Mouse (Mus musculus) hindbrain, embryonic 12.5 days (tissue): ENCODE data around the gene Mmp27. TPM values are rescaled to one million over a fixed set of nuclear protein-coding genes. Genes with fewer than 3 reads are reported as not detected.
A peak's percentile ranks its signal among the peaks of the same experiment; 100 is the strongest.

ENCODE experiments used
- ATAC-seq: fragments of 200-750 bp; cut with Nextera tagmentation; 2 replicates; pipeline ENCODE4 v1.8.0; 2017; ENCODE audit warnings: moderate TSS enrichment; ENCODE audit not compliant: low FRiP score
- H3K27ac ChIP-seq: fragments of 300-500 bp; sonication (generic); 2 replicates; pipeline ENCODE4 v1.5.1; 2016; ENCODE audit warnings: mild to moderate bottlenecking
- H3K27me3 ChIP-seq: fragments of 300-500 bp; sonication (generic); 2 replicates; pipeline ENCODE4 v1.6.1; 2016; ENCODE audit warnings: mild to moderate bottlenecking
- H3K36me3 ChIP-seq: fragments of 300-500 bp; sonication (generic); 2 replicates; pipeline ENCODE4 v1.6.1; 2016; ENCODE audit warnings: mild to moderate bottlenecking
- H3K4me1 ChIP-seq: fragments of 300-500 bp; sonication (generic); 2 replicates; pipeline ENCODE4 v1.6.1; 2016
- H3K4me2 ChIP-seq: fragments of 300-500 bp; sonication (generic); replicated peaks from 2 replicates; pipeline ENCODE4 v1.6.1; 2016; ENCODE audit warnings: mild to moderate bottlenecking
- H3K4me3 ChIP-seq: fragments of 300-500 bp; sonication (generic); 2 replicates; pipeline ENCODE4 v1.5.1; 2016; ENCODE audit warnings: mild to moderate bottlenecking
- H3K9ac ChIP-seq: fragments of 300-500 bp; sonication (generic); 2 replicates; pipeline ENCODE4 v1.6.1; 2016; ENCODE audit warnings: mild to moderate bottlenecking, moderate library complexity
- H3K9me3 ChIP-seq: fragments of 300-500 bp; sonication (generic); replicated peaks from 2 replicates; pipeline ENCODE4 v1.6.1; 2016; ENCODE audit warnings: mild to moderate bottlenecking
- WGBS: fragments of 180-500 bp; shearing (Covaris S2); methylation state at CpG from one replicate; pipeline ENCODE4 v1.1.7; 2016; 5-methylcytosine and 5-hydroxymethylcytosine counted together
- polyA plus RNA-seq: library from polyadenylated mRNA; unstranded; fragments of >200 nt; fragmentation: Nextera tagmentation; extraction: Ambion mirVana; gene quantifications from 2 replicates; pipeline ENCODE4 v1.2.1, GENCODE M21; 2016

Gene Mmp27
- polyA plus RNA-seq, 1 experiment from 2014 or later, result not detected

DNA sequence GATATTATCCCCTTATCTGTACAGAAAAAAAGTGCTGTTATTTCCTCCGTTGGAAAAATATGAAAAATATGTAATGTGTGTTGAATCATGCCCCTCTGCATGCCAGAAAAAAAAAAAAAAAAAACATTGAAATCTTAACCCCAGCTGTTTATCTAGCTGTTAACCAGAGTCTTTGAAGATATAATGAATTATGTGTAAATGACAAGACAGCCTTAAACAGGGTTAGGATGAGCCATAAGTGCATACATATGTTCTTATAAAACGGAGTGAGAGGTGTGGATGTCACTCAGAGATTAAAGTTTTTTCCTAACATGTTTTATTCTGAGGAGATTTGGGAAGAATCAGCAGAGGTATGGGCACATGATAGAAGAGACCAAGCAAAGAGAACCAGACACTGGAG lies 3.3 kb upstream of the Mmp27 start:
- no peaks in the 10 kb centered on the region for H3K9me3 ChIP-seq
- H3K4me1 ChIP-seq, result no peaks in the 10 kb centered on the region
- WGBS, result 71% methylated on average over 2 of the region's 2 CpGs
- H3K27me3 ChIP-seq, result no peaks in the 10 kb centered on the region
- H3K36me3 ChIP-seq, result no peaks in the 10 kb centered on the region
- no peak overlapping the region for H3K4me2 ChIP-seq
- no peak overlapping the region for H3K27ac ChIP-seq
- no peak overlapping the region for H3K4me3 ChIP-seq
- no peak for ATAC-seq
- H3K9ac ChIP-seq, result no peak overlapping the region

DNA sequence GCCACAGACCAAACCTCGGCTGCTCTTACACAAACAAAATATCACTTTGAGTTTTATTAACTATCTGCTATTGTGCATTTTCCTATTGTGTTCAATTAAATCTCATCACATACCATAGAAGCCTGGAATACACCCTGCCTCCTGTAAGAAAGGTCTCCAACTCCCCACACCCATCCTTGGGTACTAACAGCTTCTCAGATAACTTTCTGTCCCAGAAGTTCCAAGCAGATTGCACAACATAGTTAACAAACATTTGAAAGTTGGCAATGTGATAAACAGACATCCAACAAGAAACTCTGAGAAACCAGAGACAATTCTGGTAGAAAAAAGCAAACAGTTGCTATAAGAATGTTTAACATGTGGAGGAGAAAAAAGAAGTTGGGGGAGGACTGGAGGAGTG lies 711 bp upstream of the Mmp27 start:
- WGBS, result 94% methylated on average over 1 of the region's 1 CpGs

DNA sequence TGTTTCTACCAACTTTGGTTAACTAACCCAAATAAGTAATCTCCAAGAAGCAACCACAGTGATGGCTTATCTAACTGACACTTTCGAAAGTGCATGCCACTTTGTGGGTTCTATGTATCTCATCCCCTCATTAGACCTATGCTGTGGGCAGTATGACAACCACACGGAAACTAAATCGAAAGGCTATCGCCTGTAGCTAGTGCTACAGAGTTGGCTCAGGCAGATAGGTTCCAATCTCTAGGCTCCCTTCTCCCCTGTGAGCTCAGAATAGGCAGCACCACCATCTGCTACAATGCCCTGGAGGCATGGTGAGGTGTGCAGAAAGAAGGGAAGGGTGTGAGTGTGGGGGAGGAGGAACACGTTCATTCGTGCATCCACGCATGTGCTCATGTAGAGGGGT lies 992 bp downstream of the Mmp27 start:
- H3K4me3 ChIP-seq, result no peak overlapping the region
- H3K4me1 ChIP-seq, result no peaks in the 10 kb centered on the region
- ATAC-seq, result no peak
- H3K9ac ChIP-seq, result no peak overlapping the region
- no peaks in the 10 kb centered on the region for H3K36me3 ChIP-seq
- no peaks in the 10 kb centered on the region for H3K27me3 ChIP-seq
- H3K4me2 ChIP-seq, result no peak overlapping the region
- no peaks in the 10 kb centered on the region for H3K9me3 ChIP-seq
- no peak overlapping the region for H3K27ac ChIP-seq
- 94% methylated on average over 7 of the region's 7 CpGs for WGBS

More for the DNA sequence above, 711 bp upstream of the Mmp27 start:
- Histone ChIP-seq H3K27me3 (no peaks in the 10 kb centered on the region), H3K4me3 (no peak overlapping the region), H3K27ac (no peak overlapping the region), H3K9ac (no peak overlapping the region), H3K36me3 (no peaks in the 10 kb centered on the region), H3K4me1 (no peaks in the 10 kb centered on the region), H3K4me2 (no peak overlapping the region), H3K9me3 (no peaks in the 10 kb centered on the region)
- ATAC-seq, result no peak

DNA sequence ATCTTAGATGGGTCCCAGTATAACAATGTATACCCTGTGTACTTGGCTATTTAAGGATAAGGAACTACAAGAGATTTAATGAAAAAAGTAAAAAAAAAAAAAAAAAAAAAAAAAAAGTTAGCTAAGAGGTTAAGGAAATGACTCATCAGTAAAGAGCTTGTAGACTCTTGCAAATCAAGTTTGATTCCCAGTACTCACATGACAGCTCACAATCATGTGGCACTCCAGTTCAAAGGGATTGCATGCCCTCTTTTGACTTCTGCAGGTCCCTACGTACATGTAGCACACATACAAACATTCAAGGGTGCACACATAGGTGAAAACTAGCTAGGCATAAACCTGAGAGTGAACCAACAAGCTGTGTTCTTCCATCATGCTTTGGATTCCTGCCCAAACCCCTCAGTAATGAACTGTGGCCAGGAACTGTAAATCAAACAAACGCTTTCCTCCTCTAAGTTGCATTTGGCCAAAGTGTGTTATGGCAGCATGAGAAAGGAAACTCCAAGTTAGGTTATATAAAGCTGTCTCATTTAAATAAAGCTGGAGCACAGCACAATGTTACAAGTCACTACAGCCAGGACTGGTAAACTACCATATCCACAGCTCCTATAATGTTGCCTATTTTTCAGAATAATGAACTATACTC lies 1.6 kb downstream of the Mmp27 start:
- no peak overlapping the region for H3K27ac ChIP-seq
- ATAC-seq, result no peak
- H3K4me1 ChIP-seq, result no peaks in the 10 kb centered on the region
- WGBS, result 84% methylated on average over 2 of the region's 2 CpGs
- no peaks in the 10 kb centered on the region for H3K27me3 ChIP-seq
- H3K9ac ChIP-seq, result no peak overlapping the region
- H3K9me3 ChIP-seq, result no peaks in the 10 kb centered on the region
- no peak overlapping the region for H3K4me3 ChIP-seq
- no peaks in the 10 kb centered on the region for H3K36me3 ChIP-seq
- H3K4me2 ChIP-seq, result no peak overlapping the region

DNA sequence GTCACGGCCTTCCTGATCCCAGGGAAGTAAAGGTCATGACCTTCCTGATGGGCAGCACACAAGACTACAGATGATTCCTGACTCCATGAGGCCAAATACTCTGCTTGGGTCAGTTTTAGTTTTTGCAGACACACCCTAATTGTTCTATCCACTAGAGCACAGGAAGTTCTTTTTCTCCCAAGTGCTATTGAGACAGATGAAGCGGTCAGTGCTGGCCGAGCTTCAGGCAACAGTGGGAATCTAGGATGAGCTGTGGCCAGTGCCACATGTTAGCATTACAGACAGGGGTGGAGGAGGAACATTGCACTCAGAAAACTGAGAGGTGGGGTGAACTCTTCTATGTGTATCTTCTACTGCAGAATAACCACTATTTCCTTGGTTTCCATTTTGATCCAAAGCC lies 4.3 kb downstream of the Mmp27 start:
- Histone ChIP-seq H3K9ac (no peak overlapping the region), H3K27me3 (no peaks in the 10 kb centered on the region), H3K4me2 (no peak overlapping the region), H3K36me3 (no peaks in the 10 kb centered on the region), H3K27ac (no peak overlapping the region), H3K9me3 (no peaks in the 10 kb centered on the region), H3K4me1 (no peaks in the 10 kb centered on the region), H3K4me3 (no peak overlapping the region)
- 63% methylated on average over 3 of the region's 3 CpGs for WGBS
- ATAC-seq, result no peak

DNA sequence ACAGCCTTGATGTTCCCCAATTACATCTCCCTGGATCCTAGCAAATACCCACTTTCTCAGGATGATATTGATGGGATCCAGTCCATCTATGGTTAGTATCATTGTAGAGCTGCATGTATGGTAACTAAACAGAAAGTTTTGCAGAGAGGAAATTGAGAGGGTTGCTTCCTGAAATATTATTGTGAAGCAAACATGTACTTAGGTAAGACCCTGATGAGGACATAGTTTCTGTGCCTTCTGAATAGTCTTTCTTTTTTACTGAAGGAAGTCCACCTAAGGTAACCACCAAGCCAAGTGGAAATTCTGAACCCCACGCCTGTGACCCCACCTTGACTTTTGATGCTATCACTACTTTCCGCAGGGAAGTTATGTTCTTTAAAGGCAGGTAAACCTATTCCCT lies 6.2 kb downstream of the Mmp27 start:
- H3K4me3 ChIP-seq, result no peak overlapping the region
- H3K4me2 ChIP-seq, result no peak overlapping the region
- no peak overlapping the region for H3K27ac ChIP-seq
- no peaks in the 10 kb centered on the region for H3K36me3 ChIP-seq
- no peaks in the 10 kb centered on the region for H3K9me3 ChIP-seq
- no peak for ATAC-seq
- H3K9ac ChIP-seq, result no peak overlapping the region
- no peaks in the 10 kb centered on the region for H3K27me3 ChIP-seq
- 92% methylated on average over 2 of the region's 2 CpGs for WGBS
- no peaks in the 10 kb centered on the region for H3K4me1 ChIP-seq

DNA sequence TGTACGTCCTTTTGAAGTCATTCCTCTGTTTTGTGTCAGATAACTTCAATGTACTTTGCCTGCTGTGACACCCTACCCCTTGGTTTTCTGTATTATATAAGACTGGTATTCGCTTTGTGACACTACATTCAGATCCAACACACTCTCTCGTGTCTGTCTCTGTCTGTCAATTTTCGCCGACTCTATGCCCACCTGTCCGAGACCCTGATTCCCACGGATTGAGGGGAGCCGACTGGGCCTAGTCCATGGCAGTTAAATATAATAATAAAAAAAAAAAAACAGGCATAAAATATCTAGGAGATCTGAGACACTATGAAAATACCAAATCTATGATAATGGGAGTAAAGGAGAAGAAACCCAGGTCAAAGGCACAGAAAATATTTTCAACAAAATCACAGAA lies 18.9 kb downstream of the Mmp27 start:
- 70% methylated on average over 8 of the region's 8 CpGs for WGBS
- H3K27ac ChIP-seq, result no peak overlapping the region
- no peak for ATAC-seq
- H3K27me3 ChIP-seq, result no peaks in the 10 kb centered on the region
- no peak overlapping the region for H3K4me2 ChIP-seq
- H3K36me3 ChIP-seq, result no peaks in the 10 kb centered on the region
- H3K4me3 ChIP-seq, result no peak overlapping the region
- no peaks in the 10 kb centered on the region for H3K4me1 ChIP-seq
- H3K9ac ChIP-seq, result no peak overlapping the region
- no peaks in the 10 kb centered on the region for H3K9me3 ChIP-seq

DNA sequence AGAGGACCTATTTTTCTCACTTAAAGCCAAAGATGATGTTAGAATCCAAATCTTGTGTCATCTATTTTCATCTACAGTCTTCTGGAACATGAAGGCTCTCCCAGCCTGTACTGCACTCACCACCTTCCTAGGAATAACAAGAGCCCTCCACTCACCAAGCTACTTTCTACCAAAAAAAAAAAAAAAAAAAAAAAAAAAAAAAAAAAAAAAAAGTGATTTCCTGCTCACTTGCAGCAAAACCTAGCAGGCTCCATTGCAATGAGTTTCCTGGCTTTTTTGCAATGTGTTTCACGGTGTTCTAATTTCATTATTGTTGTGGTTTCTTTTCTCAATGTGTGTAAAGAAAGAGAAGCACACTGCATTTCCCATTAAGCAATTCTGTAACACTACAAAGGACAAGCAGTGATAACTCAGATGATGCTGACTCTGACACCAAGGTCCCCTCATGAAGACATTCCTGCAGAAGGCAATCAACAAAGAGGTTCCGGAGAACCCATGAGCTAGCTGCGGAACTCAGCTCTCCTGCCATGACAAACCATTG lies 22.1 kb downstream of the Mmp27 start:
- 89% methylated on average over 3 of the region's 3 CpGs for WGBS
- Histone ChIP-seq H3K4me3 (no peak overlapping the region), H3K9me3 (no peaks in the 10 kb centered on the region), H3K9ac (no peak overlapping the region), H3K27me3 (no peaks in the 10 kb centered on the region), H3K36me3 (no peaks in the 10 kb centered on the region), H3K27ac (no peak overlapping the region), H3K4me1 (no peaks in the 10 kb centered on the region), H3K4me2 (no peak overlapping the region)
- no peak for ATAC-seq

DNA sequence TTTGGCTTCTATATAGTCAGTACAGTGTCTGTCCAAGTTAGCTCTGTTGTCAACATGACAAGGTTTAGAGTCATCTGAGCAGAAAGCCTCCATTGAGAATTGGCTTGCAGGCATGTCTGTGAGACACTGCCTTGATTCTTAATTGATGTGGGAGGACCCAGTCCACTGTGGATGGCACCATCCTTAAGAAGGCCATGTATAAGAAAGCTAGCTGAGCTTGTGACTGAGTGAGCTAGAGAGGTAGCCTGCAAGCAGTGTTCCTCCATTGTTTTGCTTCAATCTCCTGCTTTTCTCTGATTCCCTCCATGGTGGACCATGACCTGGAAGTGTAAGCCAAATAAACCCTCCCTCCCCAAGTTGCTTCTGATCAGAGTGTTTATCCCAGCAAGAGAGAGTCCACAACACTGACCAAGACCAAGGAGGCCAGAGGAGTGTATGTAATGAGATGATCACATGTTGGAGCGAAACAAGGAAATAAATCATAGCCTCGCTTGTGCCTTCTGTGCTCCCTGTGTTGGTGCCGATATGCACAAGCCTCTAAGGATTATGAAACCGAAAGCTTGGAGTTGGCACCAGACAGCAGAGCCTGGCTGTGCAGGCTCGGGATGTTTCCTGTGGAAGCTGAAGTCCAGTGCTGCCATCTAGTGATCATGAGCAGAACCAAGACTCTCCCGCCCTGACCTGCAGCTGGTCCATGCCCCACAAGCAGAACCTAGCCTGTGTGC lies 23.8 kb downstream of the Mmp27 start:
- Histone ChIP-seq H3K4me3 (0 out of 2 replicates have a peak overlapping the region, but pooled peaks have one; percentile 12), H3K9ac (0 out of 2 replicates have a peak overlapping the region, but pooled peaks have one; percentile 23), H3K36me3 (no peaks in the 10 kb centered on the region), H3K4me2 (peak overlapping the region; percentile 45), H3K4me1 (no peaks in the 10 kb centered on the region), H3K9me3 (no peaks in the 10 kb centered on the region), H3K27me3 (no peaks in the 10 kb centered on the region), H3K27ac (no peak overlapping the region)
- 18% methylated on average over 6 of the region's 6 CpGs for WGBS
- ATAC-seq, result peak; percentile 95

DNA sequence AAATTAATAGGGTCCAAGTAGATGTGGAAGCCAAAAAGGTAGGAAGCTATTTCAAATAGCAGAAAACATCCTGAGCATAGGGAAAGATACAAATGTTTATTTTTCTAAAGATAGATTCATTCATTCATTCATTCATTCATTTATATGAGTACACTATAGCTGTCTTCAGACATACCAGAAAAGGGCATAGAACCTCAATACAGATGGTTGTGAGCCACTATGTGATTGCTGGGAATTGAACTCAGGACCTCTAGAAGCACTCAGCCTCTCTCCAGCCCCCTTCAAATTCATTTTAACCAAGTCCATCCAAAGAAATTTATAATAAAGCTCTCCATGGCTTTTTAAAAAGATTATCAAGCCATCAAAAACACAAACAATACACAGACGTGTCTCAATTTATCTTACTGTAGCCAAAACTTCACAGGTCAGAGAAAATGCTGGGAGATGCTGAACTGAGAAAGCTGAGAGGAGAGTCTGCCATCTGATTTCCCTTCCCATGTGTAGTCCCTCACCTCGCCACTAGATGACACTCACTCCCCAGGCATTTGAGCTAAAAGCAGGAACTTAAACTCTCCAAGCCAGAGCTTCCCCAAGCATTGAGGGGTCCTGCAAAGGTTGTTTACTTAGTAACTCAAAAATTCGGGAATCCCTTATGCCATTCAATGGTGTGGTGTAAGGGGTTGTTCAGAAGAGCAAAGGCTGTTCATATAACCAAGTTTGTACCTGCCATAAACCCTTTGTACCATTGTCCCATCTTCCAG lies 32.0 kb downstream of the Mmp27 start:
- WGBS, result 4% methylated on average over 3 of the region's 3 CpGs
- Histone ChIP-seq H3K4me1 (no peaks in the 10 kb centered on the region), H3K9ac (no peak overlapping the region), H3K9me3 (no peaks in the 10 kb centered on the region), H3K27me3 (no peaks in the 10 kb centered on the region), H3K36me3 (no peaks in the 10 kb centered on the region), H3K4me2 (no peak overlapping the region), H3K27ac (no peak overlapping the region), H3K4me3 (no peak overlapping the region)
- peak; percentile 54; the same call in 1 of the 2 replicates for ATAC-seq

DNA sequence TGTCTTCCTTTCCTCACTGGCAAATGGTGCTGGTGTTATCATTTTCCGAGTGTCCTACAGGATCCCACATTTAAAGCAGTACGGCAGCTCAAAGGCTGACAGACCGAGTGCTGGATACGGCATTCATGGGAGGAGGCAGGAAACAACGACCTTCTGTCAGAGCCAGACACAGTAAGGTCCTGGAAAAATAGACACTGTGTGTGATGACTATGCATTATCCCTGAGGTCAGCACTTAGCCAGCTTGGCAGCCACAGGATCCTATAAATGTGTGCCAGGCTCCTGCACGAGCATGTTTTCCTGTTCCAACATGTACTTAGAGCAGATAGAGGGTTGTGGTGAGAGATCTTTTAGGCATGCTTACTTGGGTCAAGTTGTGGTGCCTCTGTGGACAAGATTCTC lies 32.8 kb downstream of the Mmp27 start:
- no peak overlapping the region for H3K27ac ChIP-seq
- WGBS, result 78% methylated on average over 6 of the region's 6 CpGs
- no peak overlapping the region for H3K4me2 ChIP-seq
- no peaks in the 10 kb centered on the region for H3K36me3 ChIP-seq
- H3K4me1 ChIP-seq, result no peaks in the 10 kb centered on the region
- no peaks in the 10 kb centered on the region for H3K9me3 ChIP-seq
- no peak overlapping the region for H3K9ac ChIP-seq
- H3K4me3 ChIP-seq, result no peak overlapping the region
- H3K27me3 ChIP-seq, result no peaks in the 10 kb centered on the region
- no peak for ATAC-seq

DNA sequence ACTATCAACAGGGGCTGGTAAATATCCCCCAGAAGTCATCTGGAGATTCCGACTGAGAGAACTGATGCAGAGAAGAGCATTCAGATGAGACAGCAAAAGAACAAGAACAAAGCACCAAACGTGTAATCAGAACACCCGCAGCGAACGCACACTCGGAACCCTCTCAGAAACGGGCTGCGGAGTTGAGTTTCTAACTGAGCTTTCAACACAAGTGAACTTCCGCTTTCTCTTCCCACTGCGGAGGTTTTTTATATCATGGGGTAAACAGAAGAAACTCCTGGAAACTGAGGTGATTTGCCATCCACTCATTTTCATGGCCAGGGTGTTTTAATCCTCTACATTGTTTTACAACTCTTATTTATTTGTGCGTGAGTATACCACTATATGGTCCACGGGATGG lies 34.4 kb downstream of the Mmp27 start:
- Histone ChIP-seq H3K9ac (no peak overlapping the region), H3K4me1 (no peaks in the 10 kb centered on the region), H3K27ac (no peak overlapping the region), H3K27me3 (no peaks in the 10 kb centered on the region), H3K4me3 (no peak overlapping the region), H3K9me3 (no peaks in the 10 kb centered on the region), H3K36me3 (no peaks in the 10 kb centered on the region), H3K4me2 (no peak overlapping the region)
- no peak for ATAC-seq
- 87% methylated on average over 12 of the region's 12 CpGs for WGBS
